Mouse (Mus musculus) olfactory bulb, adult 2 months (tissue): ENCODE results near the gene Ctnnbl1.

Experiments used
- CTCF ChIP-seq: fragments of 200-500 bp; IDR thresholded peaks from 2 replicates; pipeline ENCODE4 v1.5.1; 2012; ENCODE audit warnings: low read depth, mild to moderate bottlenecking, low read length, moderate library complexity; ENCODE audit not compliant: insufficient read depth
- POLR2A ChIP-seq: fragments of 200-500 bp; IDR thresholded peaks from 2 replicates; pipeline ENCODE4 v1.6.1; 2012; ENCODE audit warnings: mild to moderate bottlenecking, low read depth, low read length, moderate library complexity; ENCODE audit not compliant: insufficient read depth

DNA sequence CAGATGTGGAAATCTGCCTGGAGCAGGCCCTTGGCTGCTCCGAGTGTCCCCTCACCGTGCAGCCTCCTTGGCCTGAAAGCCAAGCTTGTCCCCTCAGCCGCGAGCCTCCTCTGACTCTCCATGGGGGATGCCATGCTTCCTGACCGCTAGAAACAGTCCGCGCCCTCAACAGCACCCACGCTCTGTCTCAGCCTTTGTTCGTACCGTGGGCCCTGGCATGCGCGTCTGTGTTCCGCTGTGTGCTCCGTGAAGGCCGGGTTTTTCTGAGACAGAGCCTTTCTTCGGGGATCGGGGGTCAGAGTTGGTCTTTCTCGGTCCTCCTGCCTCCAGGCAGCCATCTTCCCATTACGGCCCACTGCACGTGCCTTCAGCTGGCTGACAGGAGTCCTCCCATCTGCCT lies 190.2 kb downstream of the Ctnnbl1 start:
- TF ChIP-seq CTCF = no peak
- no peak for TF ChIP-seq POLR2A
